In genomic region chr2:30795271-30795888, GRCm38 (mm10) we compare ENCODE assay signal across 8 mouse cellular contexts. TPM values are rescaled to one million over a fixed set of nuclear protein-coding genes. Genes with fewer than 3 reads are reported as not detected.
DNase-seq lines count a peak whose midpoint lies in the region; ATAC-seq and TF ChIP-seq lines count a peak whose summit lies in the region.

No protein-coding gene starts in this region.

- H3K27me3 ChIP-seq in lung, postnatal 0 days (replicated peaks; ENCODE audit: insufficient read depth, low read length) = no peaks in the 10 kb centered on the region
- H3K27me3 ChIP-seq in limb, embryonic 14.5 days (ENCODE audit: control insufficient read depth, insufficient read depth, low read length) = no peaks in the 10 kb centered on the region
- no peaks in the 10 kb centered on the region for H3K27me3 ChIP-seq in stomach, embryonic 15.5 days (replicated peaks)

- no peak for TF ChIP-seq POLR2A in limb, embryonic 14.5 days (IDR thresholded peaks at IDR 0.05; ENCODE audit: borderline replicate concordance, extremely low read depth, insufficient read depth, insufficient read length)

- DNase-seq in cerebellum, postnatal 25 days = peak; percentile 17 to 19
- no peak for DNase-seq in cerebellum, postnatal 4 days (ENCODE audit: low spot score in 2 of 2)
- DNase-seq in lung, postnatal 0 days (ENCODE audit: low spot score) = no peak
- DNase-seq in lung, adult 18-20 months = no peak
- no peak for DNase-seq in limb, embryonic 14.5 days (ENCODE audit: low spot score)
- DNase-seq in ovary, adult 18-20 months (ENCODE audit: low spot score) = no peak
- no peak for DNase-seq in urinary bladder, postnatal 25 days (ENCODE audit: low spot score)

- peaks cover 8% of the 10 kb centered on the region; the same call in 1 of the 2 replicates for H3K4me1 ChIP-seq in lung, postnatal 0 days (ENCODE audit: insufficient read depth, low read depth, low read length)
- peaks cover 19% of the 10 kb centered on the region for H3K4me1 ChIP-seq in limb, embryonic 14.5 days (ENCODE audit: control insufficient read depth, insufficient read depth, low read length)
- H3K4me1 ChIP-seq in stomach, embryonic 15.5 days = peaks cover 24% of the 10 kb centered on the region; the same call in 1 of the 2 replicates

- TF ChIP-seq EP300 in lung, postnatal 0 days (IDR thresholded peaks at IDR 0.05) = no peak

- no peak for TF ChIP-seq CTCF in lung, postnatal 0 days (IDR thresholded peaks at IDR 0.05)

- no peak overlapping the region for H3K9ac ChIP-seq in lung, postnatal 0 days (replicated peaks; ENCODE audit: low read depth)
- H3K9ac ChIP-seq in limb, embryonic 14.5 days (ENCODE audit: low read depth, low read length, severe bottlenecking) = no peak overlapping the region
- no peak overlapping the region for H3K9ac ChIP-seq in stomach, embryonic 15.5 days

- ATAC-seq in lung, postnatal 0 days = no peak
- no peak for ATAC-seq in limb, embryonic 14.5 days (ENCODE audit: low FRiP score, low read depth)
- no peak for ATAC-seq in stomach, embryonic 15.5 days (ENCODE audit: insufficient read depth, low FRiP score, low read depth)

- peak overlapping the region; percentile 68 for H3K4me2 ChIP-seq in lung, postnatal 0 days (replicated peaks; ENCODE audit: low read depth, low read length)
- peak overlapping the region; percentile 60 for H3K4me2 ChIP-seq in limb, embryonic 14.5 days (replicated peaks; ENCODE audit: low read depth, low read length, severe bottlenecking)
- H3K4me2 ChIP-seq in stomach, embryonic 15.5 days = peak overlapping the region; percentile 74

- WGBS in lung, postnatal 0 days = 81% methylated on average over 7 of the region's 7 CpGs
- WGBS in limb, embryonic 14.5 days = 52% methylated on average over 7 of the region's 7 CpGs
- 75% methylated on average over 7 of the region's 7 CpGs for WGBS in stomach, embryonic 15.5 days

- peak overlapping the region; percentile 35; the same call in 1 of the 2 replicates for H3K4me3 ChIP-seq in lung, postnatal 0 days (ENCODE audit: low read depth, low read length)
- peak overlapping the region; percentile 38 for H3K4me3 ChIP-seq in limb, embryonic 14.5 days (replicated peaks; ENCODE audit: low read length)
- peak overlapping the region; percentile 44; the same call in 1 of the 2 replicates for H3K4me3 ChIP-seq in stomach, embryonic 15.5 days (replicated peaks)

- H3K36me3 ChIP-seq in lung, postnatal 0 days (ENCODE audit: insufficient read depth, low read length) = no peaks in the 10 kb centered on the region
- no peaks in the 10 kb centered on the region for H3K36me3 ChIP-seq in limb, embryonic 14.5 days (ENCODE audit: control insufficient read depth, insufficient read depth, low read length)
- H3K36me3 ChIP-seq in stomach, embryonic 15.5 days = no peaks in the 10 kb centered on the region

- no peak overlapping the region for H3K27ac ChIP-seq in lung, postnatal 0 days (ENCODE audit: low read length)
- H3K27ac ChIP-seq in limb, embryonic 14.5 days (replicated peaks; ENCODE audit: low read depth, low read length) = no peak overlapping the region
- peak overlapping the region; percentile 8; the same call in 1 of the 2 replicates for H3K27ac ChIP-seq in stomach, embryonic 15.5 days

- no peaks in the 10 kb centered on the region for H3K9me3 ChIP-seq in lung, postnatal 0 days (ENCODE audit: low read length)
- no peaks in the 10 kb centered on the region for H3K9me3 ChIP-seq in limb, embryonic 14.5 days (ENCODE audit: control insufficient read depth, low read length)
- no peaks in the 10 kb centered on the region for H3K9me3 ChIP-seq in stomach, embryonic 15.5 days

RNA-seq across cellular contexts. Expression of gene 1700001O22Rik, which starts 8.1 kb away (rescaled TPM):
- 0.47 and 0.94 TPM in 2 replicates for polyA plus RNA-seq in lung, postnatal 0 days (2015; fragmentation: Nextera tagmentation; extraction: Ambion mirVana)
- polyA plus RNA-seq in limb, embryonic 14.5 days (2012; rRNA removed) = 3.3 and 3.4 TPM in 2 replicates
- polyA plus RNA-seq in limb, embryonic 14.5 days (2014; fragmentation: Nextera tagmentation; extraction: Ambion mirVana) = 2.7 and 3.4 TPM in 2 replicates
- polyA plus RNA-seq in stomach, embryonic 15.5 days (2015; fragmentation: Nextera tagmentation; extraction: Ambion mirVana) = 2.8 and 2.9 TPM in 2 replicates

RNA-seq across cellular contexts. Expression of gene Ntmt1, which starts 12.2 kb away (rescaled TPM):
- polyA plus RNA-seq in lung, postnatal 0 days (2015; fragmentation: Nextera tagmentation; extraction: Ambion mirVana) = 49.4 and 50.7 TPM in 2 replicates
- polyA plus RNA-seq in limb, embryonic 14.5 days (2012; rRNA removed) = 59.5 and 66.8 TPM in 2 replicates
- 84.2 and 91.0 TPM in 2 replicates for polyA plus RNA-seq in limb, embryonic 14.5 days (2014; fragmentation: Nextera tagmentation; extraction: Ambion mirVana)
- 78.8 and 82.3 TPM in 2 replicates for polyA plus RNA-seq in stomach, embryonic 15.5 days (2015; fragmentation: Nextera tagmentation; extraction: Ambion mirVana)

RNA-seq across cellular contexts. Expression of gene Asb6, which starts 34.8 kb away (rescaled TPM):
- 24.9 and 26.1 TPM in 2 replicates for polyA plus RNA-seq in lung, postnatal 0 days (2015; fragmentation: Nextera tagmentation; extraction: Ambion mirVana)
- polyA plus RNA-seq in limb, embryonic 14.5 days (2012; rRNA removed) = 36.8 and 48.7 TPM in 2 replicates
- polyA plus RNA-seq in limb, embryonic 14.5 days (2014; fragmentation: Nextera tagmentation; extraction: Ambion mirVana) = 29.5 and 31.8 TPM in 2 replicates
- 29.5 and 30.1 TPM in 2 replicates for polyA plus RNA-seq in stomach, embryonic 15.5 days (2015; fragmentation: Nextera tagmentation; extraction: Ambion mirVana)

RNA-seq across cellular contexts. Expression of gene Prrx2, which starts 39.4 kb away (rescaled TPM):
- 2.9 and 4.3 TPM in 2 replicates for polyA plus RNA-seq in lung, postnatal 0 days (2015; fragmentation: Nextera tagmentation; extraction: Ambion mirVana)
- 176 and 268 TPM in 2 replicates for polyA plus RNA-seq in limb, embryonic 14.5 days (2012; rRNA removed)
- 93.1 and 112 TPM in 2 replicates for polyA plus RNA-seq in limb, embryonic 14.5 days (2014; fragmentation: Nextera tagmentation; extraction: Ambion mirVana)
- 3.8 and 4.3 TPM in 2 replicates for polyA plus RNA-seq in stomach, embryonic 15.5 days (2015; fragmentation: Nextera tagmentation; extraction: Ambion mirVana)

Comparison
In these comparisons a context has a peak if more than half of its experiments do, and no peak if none do; other contexts are left out.
1. DNase-seq: peak in cerebellum, postnatal 25 days (2 of 2); none in cerebellum, postnatal 4 days (0 of 2), lung, postnatal 0 days (single experiment), lung, adult 18-20 months (0 of 2), limb, embryonic 14.5 days (single experiment), ovary, adult 18-20 months (single experiment) and urinary bladder, postnatal 25 days (single experiment).
2. Peak in every context shown above with its lines, with median percentiles within 50 percentile points of each other: H3K4me2 ChIP-seq and H3K4me3 ChIP-seq.